ENCODE assay signal across 9 mouse cellular contexts in the genomic region with DNA sequence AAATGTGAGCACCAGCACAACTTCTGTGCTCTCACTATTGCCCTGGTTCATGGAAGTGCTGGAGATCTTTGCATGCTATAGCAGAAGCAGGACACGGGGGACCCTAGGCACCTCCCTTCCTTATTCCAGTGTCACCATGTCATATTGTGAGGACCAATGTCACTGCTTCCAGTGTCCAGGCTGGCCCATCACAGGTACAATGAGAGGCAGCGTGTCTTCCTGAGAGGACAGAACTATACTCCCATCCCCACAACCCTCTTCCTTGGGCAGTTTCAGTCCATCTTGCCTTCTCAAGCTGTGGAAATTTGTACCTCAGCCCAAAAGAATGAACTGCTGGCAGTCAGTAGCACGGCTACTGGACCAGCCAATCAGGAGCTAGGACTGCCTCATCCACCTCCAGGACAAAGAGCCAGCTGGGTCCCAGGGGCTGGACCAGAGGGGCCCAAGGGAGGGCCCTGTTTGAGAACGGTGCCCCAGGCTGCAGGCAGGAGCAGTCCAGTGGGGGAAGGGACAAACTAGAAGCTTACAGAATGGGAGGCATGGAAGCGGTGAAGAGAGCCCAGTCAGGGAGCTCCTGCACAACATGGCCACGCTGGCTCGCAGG. TPM values are rescaled to one million over a fixed set of nuclear protein-coding genes. Genes with fewer than 3 reads are reported as not detected.
DNase-seq lines count a peak whose midpoint lies in the region; ATAC-seq and TF ChIP-seq lines count a peak whose summit lies in the region.
"Had no signal": no experiment of that assay in that cellular context is flagged by ENCODE, and none has a peak within 500 bp of the region (broad histone marks: within the 10 kb centered on the region; RNA-seq: fewer than 3 reads in every experiment).

No protein-coding gene starts in this region.

- H3K4me3 ChIP-seq in hindbrain, embryonic 14.5 days (replicated peaks; ENCODE audit: low read length) = no peak overlapping the region
- no peak overlapping the region for H3K4me3 ChIP-seq in lung, embryonic 16.5 days (ENCODE audit: low read length)
- H3K4me3 ChIP-seq in stomach, embryonic 14.5 days (ENCODE audit: low read depth, low read length) = no peak overlapping the region

- TF ChIP-seq POLR2A in brain, embryonic 14.5 days (IDR thresholded peaks at IDR 0.05; ENCODE audit: borderline replicate concordance, extremely low read depth, insufficient read depth, insufficient read length, poor library complexity, severe bottlenecking) = no peak

- whole genome bisulfite sequencing in hindbrain, embryonic 14.5 days = 25% methylated on average over 7 of the region's 7 CpGs
- WGBS in lung, embryonic 16.5 days = 47% methylated on average over 7 of the region's 7 CpGs
- 48% methylated on average over 7 of the region's 7 CpGs for whole genome bisulfite sequencing in stomach, embryonic 14.5 days

- H3K4me2 ChIP-seq in hindbrain, embryonic 14.5 days (replicated peaks) = no peak overlapping the region
- no peak overlapping the region for H3K4me2 ChIP-seq in lung, embryonic 16.5 days (ENCODE audit: low read depth, low read length)
- 0 out of 2 replicates have a peak overlapping the region, but pooled peaks have one; percentile 12 for H3K4me2 ChIP-seq in stomach, embryonic 14.5 days (replicated peaks; ENCODE audit: low read depth, low read length)

- DNase-seq in left cerebral cortex, postnatal 10 days (ENCODE audit: extremely low spot score in 1 of 2, low spot score in 2 of 2) = peak; percentile 57 to 63
- DNase-seq in left cerebral cortex, adult 9 months (ENCODE audit: low spot score in 2 of 2) = no peak
- peak; percentile 92 for DNase-seq in brain, embryonic 14.5 days (ENCODE audit: low read depth)
- peak; percentile 45 to 59 for DNase-seq in gastrocnemius, adult 8-10 months (ENCODE audit: low spot score in 2 of 2)
- no peak for DNase-seq in hindbrain, embryonic 14.5 days (ENCODE audit: low spot score)

- H3K9me3 ChIP-seq in hindbrain, embryonic 14.5 days (ENCODE audit: control insufficient read depth, low read length) = no peaks in the 10 kb centered on the region
- H3K9me3 ChIP-seq in lung, embryonic 16.5 days (ENCODE audit: control insufficient read depth, low read length) = no peaks in the 10 kb centered on the region
- no peaks in the 10 kb centered on the region for H3K9me3 ChIP-seq in stomach, embryonic 14.5 days (ENCODE audit: control insufficient read depth, low read depth, low read length)

- intact Hi-C loops in left cerebral cortex, postnatal 10 days (cut with DNase I) = no loop called here

- no peaks in the 10 kb centered on the region for H3K27me3 ChIP-seq in hindbrain, embryonic 14.5 days (ENCODE audit: control insufficient read depth, insufficient read depth, low read length)
- no peaks in the 10 kb centered on the region for H3K27me3 ChIP-seq in lung, embryonic 16.5 days (ENCODE audit: control insufficient read depth, insufficient read depth, low read depth, low read length)
- no peaks in the 10 kb centered on the region for H3K27me3 ChIP-seq in stomach, embryonic 14.5 days (ENCODE audit: control insufficient read depth, insufficient read depth, low read length)
- H3K27me3 ChIP-seq: Patski had no signal

- no peaks in the 10 kb centered on the region for H3K36me3 ChIP-seq in hindbrain, embryonic 14.5 days (replicated peaks; ENCODE audit: control insufficient read depth, insufficient read depth)
- H3K36me3 ChIP-seq in lung, embryonic 16.5 days (ENCODE audit: control insufficient read depth, insufficient read depth, low read length) = peaks cover 11% of the 10 kb centered on the region; the same call in 1 of the 2 replicates
- H3K36me3 ChIP-seq in stomach, embryonic 14.5 days (ENCODE audit: control insufficient read depth, insufficient read depth, low read length) = peaks cover 13% of the 10 kb centered on the region

- no peak overlapping the region for H3K9ac ChIP-seq in hindbrain, embryonic 14.5 days
- peak overlapping the region; percentile 12; the same call in 1 of the 2 replicates for H3K9ac ChIP-seq in lung, embryonic 16.5 days (ENCODE audit: low read length)
- 0 out of 2 replicates have a peak overlapping the region, but pooled peaks have one; percentile 8 for H3K9ac ChIP-seq in stomach, embryonic 14.5 days (replicated peaks; ENCODE audit: low read depth, low read length)

- peak overlapping the region; percentile 48; the same call in 1 of the 2 replicates for H3K27ac ChIP-seq in hindbrain, embryonic 14.5 days
- peak overlapping the region; percentile 81 for H3K27ac ChIP-seq in lung, embryonic 16.5 days (ENCODE audit: low read length)
- peak overlapping the region; percentile 80 for H3K27ac ChIP-seq in stomach, embryonic 14.5 days (ENCODE audit: low read length)

- peak; percentile 68 for ATAC-seq in hindbrain, embryonic 14.5 days (ENCODE audit: low FRiP score)
- ATAC-seq in lung, embryonic 16.5 days (ENCODE audit: low read depth) = peak; percentile 71
- peak; percentile 89 for ATAC-seq in stomach, embryonic 14.5 days (ENCODE audit: insufficient number of reproducible peaks, insufficient read depth, low FRiP score, low read depth)
- ATAC-seq in inflammation-experienced regulatory T-cells, adult 6 months = no peak
- ATAC-seq: Patski had no signal

- H3K4me1 ChIP-seq in hindbrain, embryonic 14.5 days (replicated peaks; ENCODE audit: control insufficient read depth, insufficient read depth, low read length) = peaks cover 9% of the 10 kb centered on the region
- peaks cover 22% of the 10 kb centered on the region for H3K4me1 ChIP-seq in lung, embryonic 16.5 days (replicated peaks; ENCODE audit: control insufficient read depth, insufficient read depth, low read length)
- peaks cover 17% of the 10 kb centered on the region; the same call in 1 of the 2 replicates for H3K4me1 ChIP-seq in stomach, embryonic 14.5 days (ENCODE audit: control insufficient read depth, insufficient read depth, low read length)

- no peak for TF ChIP-seq CTCF in brain, embryonic 14.5 days (IDR thresholded peaks at IDR 0.05; ENCODE audit: borderline replicate concordance, extremely low read depth, insufficient read depth, insufficient read length)

RNA-seq across cellular contexts. Expression of gene Prkcd, which starts 31.8 kb away (rescaled TPM):
- total RNA-seq in left cerebral cortex, postnatal 10 days (2021) = 10 to 100 TPM; 17.1 to 19.4 TPM
- 36.8 and 44.7 TPM in 2 replicates for polyA plus RNA-seq in brain, embryonic 14.5 days (2012; rRNA removed)
- total RNA-seq in gastrocnemius, adult 8-10 months (2022) = 1 to 10 TPM; 2.3 to 8.6 (median 7.3) TPM
- polyA plus RNA-seq in hindbrain, embryonic 14.5 days (2014; fragmentation: Nextera tagmentation; extraction: Ambion mirVana) = 19.4 and 21.1 TPM in 2 replicates
- polyA plus RNA-seq in lung, embryonic 16.5 days (2015; fragmentation: Nextera tagmentation; extraction: Ambion mirVana) = 53.4 and 55.4 TPM in 2 replicates
- polyA plus RNA-seq in stomach, embryonic 14.5 days (2014; fragmentation: Nextera tagmentation; extraction: Ambion mirVana) = 45.3 and 51.2 TPM in 2 replicates
- 10 to 100 TPM; 23.4 to 30.9 (median 28.3) TPM for polyA plus RNA-seq in inflammation-experienced regulatory T-cells, adult 6 months (2017; shearing (Covaris generic))

RNA-seq across cellular contexts. Expression of gene Tkt, which starts 46.0 kb away (rescaled TPM):
- 100 to 1,000 TPM; 231 TPM for total RNA-seq in left cerebral cortex, postnatal 10 days (2021)
- polyA plus RNA-seq in brain, embryonic 14.5 days (2012; rRNA removed) = 224 and 241 TPM in 2 replicates
- 10 to 100 TPM in 3 of 4 experiments, 1 to 10 TPM in 1; 5.8 to 10.9 (median 10.6) TPM for total RNA-seq in gastrocnemius, adult 8-10 months (2022)
- 110 and 144 TPM in 2 replicates for polyA plus RNA-seq in hindbrain, embryonic 14.5 days (2014; fragmentation: Nextera tagmentation; extraction: Ambion mirVana)
- polyA plus RNA-seq in lung, embryonic 16.5 days (2015; fragmentation: Nextera tagmentation; extraction: Ambion mirVana) = 244 and 251 TPM in 2 replicates
- polyA plus RNA-seq in stomach, embryonic 14.5 days (2014; fragmentation: Nextera tagmentation; extraction: Ambion mirVana) = 85.9 and 99.0 TPM in 2 replicates
- polyA plus RNA-seq in inflammation-experienced regulatory T-cells, adult 6 months (2017; shearing (Covaris generic)) = 100 to 1,000 TPM; 203 to 235 (median 209) TPM

RNA-seq across cellular contexts. Expression of gene Rft1, which starts 60.0 kb away (rescaled TPM):
- total RNA-seq in left cerebral cortex, postnatal 10 days (2021) = 10 to 100 TPM; 11.0 to 12.0 TPM
- polyA plus RNA-seq in brain, embryonic 14.5 days (2012; rRNA removed) = 10.7 and 12.2 TPM in 2 replicates
- 1 to 10 TPM; 4.5 to 5.6 (median 4.9) TPM for total RNA-seq in gastrocnemius, adult 8-10 months (2022)
- 8.3 and 9.0 TPM in 2 replicates for polyA plus RNA-seq in hindbrain, embryonic 14.5 days (2014; fragmentation: Nextera tagmentation; extraction: Ambion mirVana)
- polyA plus RNA-seq in lung, embryonic 16.5 days (2015; fragmentation: Nextera tagmentation; extraction: Ambion mirVana) = 17.6 and 18.1 TPM in 2 replicates
- polyA plus RNA-seq in stomach, embryonic 14.5 days (2014; fragmentation: Nextera tagmentation; extraction: Ambion mirVana) = 17.6 and 21.0 TPM in 2 replicates
- 10 to 100 TPM; 10.9 to 17.1 (median 15.5) TPM for polyA plus RNA-seq in inflammation-experienced regulatory T-cells, adult 6 months (2017; shearing (Covaris generic))

Comparison
In these comparisons a context has a peak if more than half of its experiments do, and no peak if none do; other contexts are left out.
1. DNase-seq: peak in left cerebral cortex, postnatal 10 days (2 of 2), brain, embryonic 14.5 days (single experiment) and gastrocnemius, adult 8-10 months (2 of 2); none in left cerebral cortex, adult 9 months (0 of 2) and hindbrain, embryonic 14.5 days (single experiment).
2. Peak in every context shown above with its lines, with median percentiles within 50 percentile points of each other: H3K27ac ChIP-seq.